Mouse (Mus musculus) CH12.LX (cell line): ENCODE results near the gene Smcp. TPM values are rescaled to one million over a fixed set of nuclear protein-coding genes. Genes with fewer than 3 reads are reported as not detected.

Experiments
- DNase-seq: peaks from one replicate; pipeline ENCODE4 v3.0.0-alpha.2; 2013; ENCODE audit errors: extremely low read depth
- H3K27ac ChIP-seq: 2 replicates; pipeline ENCODE4 v1.5.1; 2012; ENCODE audit warnings: low read depth, mild to moderate bottlenecking, control low read depth, moderate library complexity; ENCODE audit not compliant: insufficient read depth
- H3K27me3 ChIP-seq: replicated peaks from 2 replicates; pipeline ENCODE3; 2012; ENCODE audit warnings: inconsistent platforms
- H3K36me3 ChIP-seq, 2 experiments: replicated peaks in 1 of 2; 2 replicates each; pipeline versions ENCODE3 to v1.6.1; 2012; ENCODE audit warnings: inconsistent platforms in 1 of 2, low read length in 1 of 2, mild to moderate bottlenecking in 1 of 2, mixed read lengths in 1 of 2, moderate library complexity in 1 of 2; ENCODE audit not compliant: control insufficient read depth in 1 of 2, insufficient read depth in 1 of 2
- H3K4me1 ChIP-seq, 2 experiments: 2 replicates each; pipeline ENCODE4 v1.6.1; 2012; ENCODE audit warnings: inconsistent platforms in 1 of 2, moderate library complexity in 1 of 2; ENCODE audit not compliant: insufficient read depth in 2 of 2, control insufficient read depth in 1 of 2
- H3K4me2 ChIP-seq: 2 replicates; pipeline ENCODE4 v1.6.1; 2012; ENCODE audit warnings: low read depth, mild to moderate bottlenecking, control low read depth; ENCODE audit not compliant: poor library complexity, insufficient read depth, severe bottlenecking
- H3K4me3 ChIP-seq, 3 experiments: fragments of 150-350 bp in 1 of 3; sonication (generic) in 1 of 3; replicated peaks in 1 of 3; 2 replicates each; pipeline versions ENCODE3 to v1.5.1; 2011 to 2012; ENCODE audit warnings: low read depth in 2 of 3, low read length in 2 of 3, mild to moderate bottlenecking in 2 of 3, moderate library complexity in 2 of 3, control low read depth in 1 of 3, improper control_type of control experiment in 1 of 3, inconsistent platforms in 1 of 3, mixed read lengths in 1 of 3; ENCODE audit not compliant: poor library complexity in 1 of 3
- H3K79me2 ChIP-seq: replicated peaks from 2 replicates; pipeline ENCODE4 v1.6.1; 2012; ENCODE audit warnings: mild to moderate bottlenecking, moderate library complexity; ENCODE audit not compliant: control insufficient read depth, poor library complexity, insufficient read depth, severe bottlenecking; ENCODE audit errors: extremely low read depth
- H3K9ac ChIP-seq: 2 replicates; pipeline ENCODE4 v1.6.1; 2012; ENCODE audit warnings: low read depth, mild to moderate bottlenecking, control low read depth, moderate library complexity; ENCODE audit not compliant: insufficient read depth
- H3K9me3 ChIP-seq: replicated peaks from 2 replicates; pipeline ENCODE3; 2012; ENCODE audit warnings: low read length, inconsistent platforms, mixed read lengths
- CHD1 ChIP-seq: IDR thresholded peaks from 2 replicates; pipeline ENCODE4 v1.6.1; 2012; ENCODE audit warnings: low read depth, low read length, improper control_type of control experiment, inconsistent platforms
- E2F4 ChIP-seq: IDR thresholded peaks from 2 replicates; pipeline ENCODE4 v1.6.1; 2011; ENCODE audit warnings: low read depth, low read length, improper control_type of control experiment; ENCODE audit not compliant: insufficient replicate concordance
- EP300 ChIP-seq: IDR thresholded peaks from 2 replicates; pipeline ENCODE4 v1.6.1; 2011; ENCODE audit warnings: low read length, improper control_type of control experiment
- ETS1 ChIP-seq: conservative IDR thresholded peaks from 2 replicates; pipeline ENCODE4 v1.6.1; 2012; ENCODE audit warnings: low read depth, mild to moderate bottlenecking, inconsistent platforms, low read length, improper control_type of control experiment, moderate library complexity
- GABPA ChIP-seq: IDR thresholded peaks from 2 replicates; pipeline ENCODE4 v1.6.1; 2012; ENCODE audit warnings: low read depth, low read length, improper control_type of control experiment, inconsistent platforms; ENCODE audit not compliant: insufficient replicate concordance
- HCFC1 ChIP-seq: IDR thresholded peaks from 2 replicates; pipeline ENCODE4 v1.6.1; 2012; ENCODE audit warnings: low read depth, mild to moderate bottlenecking, inconsistent platforms, low read length, improper control_type of control experiment
- JUN ChIP-seq: IDR thresholded peaks from 2 replicates; pipeline ENCODE4 v1.6.1; 2011; ENCODE audit warnings: low read depth, mild to moderate bottlenecking, low read length, improper control_type of control experiment, moderate library complexity; ENCODE audit not compliant: insufficient read depth
- JUND ChIP-seq: conservative IDR thresholded peaks from 2 replicates; pipeline ENCODE4 v1.6.1; 2011; ENCODE audit warnings: low read depth, low read length, improper control_type of control experiment
- KAT2A ChIP-seq: IDR thresholded peaks from 2 replicates; pipeline ENCODE4 v1.6.1; 2012; ENCODE audit warnings: low read length, improper control_type of control experiment, inconsistent platforms; ENCODE audit not compliant: insufficient replicate concordance
- MAFK ChIP-seq: IDR thresholded peaks from 2 replicates; pipeline ENCODE4 v1.6.1; 2011; ENCODE audit warnings: low read length, improper control_type of control experiment; ENCODE audit not compliant: insufficient replicate concordance
- MXI1 ChIP-seq: IDR thresholded peaks from 2 replicates; pipeline ENCODE4 v1.6.1; 2011; ENCODE audit warnings: mild to moderate bottlenecking, low read depth, low read length, improper control_type of control experiment
- MYC ChIP-seq: IDR thresholded peaks from 2 replicates; pipeline ENCODE4 v1.6.1; 2011; ENCODE audit warnings: low read depth, mild to moderate bottlenecking, improper control_type of control experiment, low read length
- NELFE ChIP-seq: IDR thresholded peaks from 2 replicates; pipeline ENCODE4 v1.6.1; 2011; ENCODE audit warnings: low read depth, low read length, improper control_type of control experiment
- NRF1 ChIP-seq: IDR thresholded peaks from 2 replicates; pipeline ENCODE4 v1.6.1; 2014; ENCODE audit warnings: low read depth, mild to moderate bottlenecking, inconsistent platforms, low read length, improper control_type of control experiment, moderate library complexity
- POLR2A ChIP-seq: IDR thresholded peaks from 2 replicates; pipeline ENCODE4 v1.6.1; 2011; ENCODE audit warnings: low read depth, mild to moderate bottlenecking, improper control_type of control experiment, low read length
- RAD21 ChIP-seq: IDR thresholded peaks from 2 replicates; pipeline ENCODE4 v1.6.1; 2011; ENCODE audit warnings: low read depth, mild to moderate bottlenecking, low read length, improper control_type of control experiment, moderate library complexity
- SIN3A ChIP-seq: IDR thresholded peaks from 2 replicates; pipeline ENCODE4 v1.6.1; 2012; ENCODE audit warnings: low read length, improper control_type of control experiment, inconsistent platforms
- TCF12 ChIP-seq: IDR thresholded peaks from 2 replicates; pipeline ENCODE4 v1.6.1; 2014; ENCODE audit warnings: low read depth, mild to moderate bottlenecking, inconsistent platforms, low read length, improper control_type of control experiment
- UBTF ChIP-seq: IDR thresholded peaks from 2 replicates; pipeline ENCODE4 v1.6.1; 2012; ENCODE audit warnings: low read depth, mild to moderate bottlenecking, inconsistent platforms, low read length, improper control_type of control experiment, moderate library complexity
- USF1 ChIP-seq: IDR thresholded peaks from 2 replicates; pipeline ENCODE4 v1.6.1; 2014; ENCODE audit warnings: low read depth, mild to moderate bottlenecking, inconsistent platforms, low read length, improper control_type of control experiment
- USF2 ChIP-seq: conservative IDR thresholded peaks from 2 replicates; pipeline ENCODE4 v1.6.1; 2011; ENCODE audit warnings: low read depth, low read length, improper control_type of control experiment
- ZC3H11A ChIP-seq: IDR thresholded peaks from 2 replicates; pipeline ENCODE4 v1.6.1; 2012; ENCODE audit warnings: low read depth, mild to moderate bottlenecking, inconsistent platforms, low read length, improper control_type of control experiment
- ZKSCAN1 ChIP-seq: IDR thresholded peaks from 2 replicates; pipeline ENCODE4 v1.6.1; 2012; ENCODE audit warnings: low read depth, inconsistent platforms, low read length, improper control_type of control experiment, borderline replicate concordance
- ZMIZ1 ChIP-seq: IDR thresholded peaks from 2 replicates; pipeline ENCODE4 v1.6.1; 2012; ENCODE audit warnings: low read depth, mild to moderate bottlenecking, inconsistent platforms, low read length, improper control_type of control experiment
- ZNF384 ChIP-seq: IDR thresholded peaks from 2 replicates; pipeline ENCODE4 v1.6.1; 2012; ENCODE audit warnings: low read depth, low read length, improper control_type of control experiment, inconsistent platforms
- dilution Hi-C: fragments of 300-500 bp; cut with MboI; formaldehyde crosslinking; loops from 2 replicates; pipeline ENCODE4 v1.14.3; 2020; ENCODE audit warnings: low sequenced_read_pairs; ENCODE audit not compliant: extremely low pct_unique_long_range_greater_than_20kb, extremely low pct_ligation_motif_present
- in situ Hi-C: fragments of 300-500 bp; cut with MboI; formaldehyde crosslinking; loops from 3 replicates; pipeline ENCODE4 v1.14.3; 2019; ENCODE audit warnings: low sequenced_read_pairs, low pct_ligation_motif_present, low pct_unique_long_range_greater_than_20kb, mixed read lengths
- polyA plus RNA-seq: library from polyadenylated mRNA; unstranded; fragments of >175 nt; gene quantifications from 2 replicates; pipeline ENCODE4 v1.2.1, GENCODE M21; 2012; ENCODE audit warnings: low read depth; ENCODE audit not compliant: insufficient read length
- total RNA-seq, 2 experiments: library from RNA; depleted of rRNA; stranded (reverse); fragments of 300-350 nt in 1 of 2; fragments of >200 nt in 1 of 2; gene quantifications; 2 replicates each; pipeline ENCODE4 v1.2.3; 2012 to 2014

The Smcp gene
- not detected in 2 replicates for total RNA-seq (2012; rRNA removed)
- not detected in 2 replicates for total RNA-seq (2014; rRNA removed)
- polyA plus RNA-seq = not detected in 2 replicates

- no peaks in the 10 kb centered on the region for H3K9me3 ChIP-seq
- H3K9ac ChIP-seq = no peak within 1 kb of the TSS
- in situ Hi-C loops (no loop called here), dilution Hi-C loops (no loop called here)
- no peak within 1 kb of the TSS for H3K4me3 ChIP-seq
- no peaks in the 10 kb centered on the region for H3K79me2 ChIP-seq
- no peaks in the 10 kb centered on the region for H3K36me3 ChIP-seq
- H3K4me2 ChIP-seq = no peak within 1 kb of the TSS
- no peak for DNase-seq
- no peak for TF ChIP-seq ZKSCAN1
- no peak for TF ChIP-seq HCFC1
- TF ChIP-seq TCF12 = no peak
- no peak for TF ChIP-seq EP300
- TF ChIP-seq USF2 = no peak
- TF ChIP-seq KAT2A = no peak
- no peak for TF ChIP-seq JUN
- TF ChIP-seq USF1 = no peak
- TF ChIP-seq JUND = no peak
- TF ChIP-seq NELFE = no peak
- TF ChIP-seq ZC3H11A = no peak
- TF ChIP-seq SIN3A = no peak
- no peak for TF ChIP-seq MXI1
- no peak for TF ChIP-seq RAD21
- no peak for TF ChIP-seq GABPA
- TF ChIP-seq MYC = no peak
- no peak for TF ChIP-seq E2F4
- no peak for TF ChIP-seq UBTF
- H3K27me3 ChIP-seq = no peaks in the 10 kb centered on the region
- peaks cover 0 to 4% of the 10 kb centered on the region in 2 experiments; a peak in 1 of 4 replicates for H3K4me1 ChIP-seq
- no peak within 1 kb of the TSS for H3K27ac ChIP-seq
Observed at GRCm38 (mm10) chr3:92588858-92589257, at the start of gene Smcp. TSS of gene Smcp (minus strand) at chr3:92588997.

GRCm38 (mm10) chr3:92638653-92638991, 49.8 kb upstream of the Smcp start:
- in situ Hi-C loops = no loop called here

More at GRCm38 (mm10) chr3:92638653-92638991, 49.8 kb upstream of the Smcp start:
- Histone ChIP-seq H3K36me3 (no peaks in the 10 kb centered on the region), H3K79me2 (no peaks in the 10 kb centered on the region), H3K4me2 (no peak overlapping the region), H3K27me3 (no peaks in the 10 kb centered on the region), H3K27ac (no peak overlapping the region), H3K9me3 (no peaks in the 10 kb centered on the region), H3K4me1 (no peaks in the 10 kb centered on the region), H3K4me3 (no peak overlapping the region), H3K9ac (no peak overlapping the region)
- no peak for TF ChIP-seq TCF12
- TF ChIP-seq ZKSCAN1 = no peak
- no peak for TF ChIP-seq GABPA
- TF ChIP-seq NRF1 = no peak
- TF ChIP-seq ETS1 = no peak
- no peak for TF ChIP-seq E2F4
- no peak for TF ChIP-seq CHD1
- no peak for TF ChIP-seq MXI1
- TF ChIP-seq ZNF384 = no peak
- no peak for TF ChIP-seq MAFK
- TF ChIP-seq ZMIZ1 = no peak
- TF ChIP-seq POLR2A = no peak
- TF ChIP-seq HCFC1 = no peak
- DNase-seq = no peak
- dilution Hi-C loops = no loop called here
